In genomic region chr4:45970048-45970560, GRCm38 (mm10) we compare ENCODE assay signal across 17 mouse cellular contexts.
"Had no signal": no experiment of that assay in that cellular context is flagged by ENCODE, and none has a peak within 500 bp of the region (broad histone marks: within the 10 kb centered on the region; RNA-seq: fewer than 3 reads in every experiment).

No protein-coding gene starts in this region.

- H3K9me3 ChIP-seq: limb, embryonic 12.5 days; lung, embryonic 15.5 days; megakaryocyte, embryonic 14.5 days; midbrain, embryonic 12.5 days; neural tube, embryonic 13.5 days had no signal

- H3K27ac ChIP-seq: layer of hippocampus, adult 2 months; limb, embryonic 12.5 days; macrophage; midbrain, embryonic 12.5 days; neural tube, embryonic 13.5 days had no signal

- H3K4me3 ChIP-seq: layer of hippocampus, adult 2 months; limb, embryonic 12.5 days; lung, embryonic 15.5 days; megakaryocyte, embryonic 14.5 days; midbrain, embryonic 12.5 days; neural tube, embryonic 13.5 days had no signal

- H3K4me2 ChIP-seq: limb, embryonic 12.5 days; lung, embryonic 15.5 days; midbrain, embryonic 12.5 days; neural tube, embryonic 13.5 days had no signal

- H3K36me3 ChIP-seq: limb, embryonic 12.5 days; lung, embryonic 15.5 days; midbrain, embryonic 12.5 days; neural tube, embryonic 13.5 days had no signal

- H3K9ac ChIP-seq: limb, embryonic 12.5 days; lung, embryonic 15.5 days; midbrain, embryonic 12.5 days; neural tube, embryonic 13.5 days had no signal

- ATAC-seq: midbrain, embryonic 16.5 days had no signal

- DNase-seq: kidney, postnatal 10 days; kidney, postnatal 4 days; liver; lung, postnatal 14 days; retina, postnatal 1 day; right cerebral cortex, postnatal 4 days; spleen, adult 18-20 months; thymus, adult 2 months; thymus, postnatal 25 days had no signal

- H3K27me3 ChIP-seq: megakaryocyte, embryonic 14.5 days had no signal
